Mouse (Mus musculus): ENCODE results near the gene Gdpd5.

DNA sequence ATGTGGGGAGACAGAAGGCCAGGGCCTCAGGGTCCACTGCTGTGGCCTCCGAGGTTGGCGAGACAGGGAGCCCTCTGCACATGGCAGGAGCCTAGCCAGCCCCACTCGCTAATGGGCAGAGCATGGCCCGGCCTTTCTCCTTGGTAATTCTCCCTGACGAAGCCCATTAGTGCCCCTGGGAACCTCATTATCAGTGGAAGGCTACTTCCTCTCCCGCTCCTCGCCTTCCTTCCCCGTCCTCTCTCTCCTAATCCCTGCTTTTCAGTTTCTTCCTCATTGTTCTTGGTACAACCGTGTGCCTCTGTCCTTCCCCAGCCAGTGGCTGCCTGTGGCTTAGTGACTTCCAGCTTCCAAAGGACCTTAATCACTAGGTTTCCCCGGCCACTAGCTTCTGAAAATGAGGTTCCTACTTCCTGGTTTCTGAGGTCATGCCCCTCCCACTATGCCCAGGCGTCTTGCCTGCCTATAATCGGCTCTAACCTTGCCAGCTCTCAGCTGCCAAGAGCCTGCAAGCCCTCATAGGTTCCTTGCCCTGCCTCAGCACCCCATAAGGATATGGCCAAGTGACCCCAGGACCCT lies 53.5 kb downstream of the Gdpd5 start:
- no peak for TF ChIP-seq EP300 (IDR thresholded peaks at IDR 0.05; ENCODE audit: low read depth in 1 of 2, low read length in 2 of 2)
- no peak for TF ChIP-seq MAZ (IDR thresholded peaks at IDR 0.05; ENCODE audit: low read depth, low read length)
- TF ChIP-seq CTCF (IDR thresholded peaks at IDR 0.05 in 2 of 3, conservative IDR thresholded peaks at IDR 0.05 in 1 of 3; ENCODE audit: control insufficient read depth in 1 of 3, insufficient read depth in 1 of 3, low read depth in 2 of 3, low read length in 3 of 3, poor library complexity in 1 of 3, severe bottlenecking in 1 of 3) = no peak
